Mouse (Mus musculus): Measurements from ENCODE around the gene Stpg1. TPM values are rescaled to one million over a fixed set of nuclear protein-coding genes. Genes with fewer than 3 reads are reported as not detected.

The Stpg1 gene
- polyA plus RNA-seq, 1 experiment from 2014 or later, result 0.17 TPM

GRCm38 (mm10) chr4:135540057-135540456 is 45.5 kb downstream of the Stpg1 start:
- Histone ChIP-seq H3K9me3 (replicated peaks; ENCODE audit: control insufficient read depth, low read length) (no peaks in the 10 kb centered on the region), H3K27me3 (ENCODE audit: control insufficient read depth, insufficient read depth, low read length) (no peaks in the 10 kb centered on the region), H3K4me3 (replicated peaks; ENCODE audit: low read length) (no peak overlapping the region), H3K4me1 (ENCODE audit: control insufficient read depth, insufficient read depth, low read length) (peaks cover 7% of the 10 kb centered on the region; the same call in 1 of the 2 replicates), H3K9ac (ENCODE audit: low read length) (no peak overlapping the region), H3K27ac (ENCODE audit: low read length) (no peak overlapping the region), H3K36me3 (ENCODE audit: control insufficient read depth, insufficient read depth, low read length) (no peaks in the 10 kb centered on the region), H3K4me2 (ENCODE audit: low read depth, low read length) (no peak overlapping the region)
- no peak for ATAC-seq (ENCODE audit: insufficient read depth, low FRiP score)
- 74% methylated on average over 9 of the region's 9 CpGs for WGBS

GRCm38 (mm10) chr4:135544284-135544683 is 49.7 kb downstream of the Stpg1 start:
- Histone ChIP-seq H3K4me3 (replicated peaks; ENCODE audit: low read length) (no peak overlapping the region), H3K9ac (ENCODE audit: low read length) (no peak overlapping the region), H3K9me3 (replicated peaks; ENCODE audit: control insufficient read depth, low read length) (no peaks in the 10 kb centered on the region), H3K27me3 (ENCODE audit: control insufficient read depth, insufficient read depth, low read length) (no peaks in the 10 kb centered on the region), H3K4me2 (ENCODE audit: low read depth, low read length) (no peak overlapping the region), H3K27ac (ENCODE audit: low read length) (no peak overlapping the region), H3K4me1 (ENCODE audit: control insufficient read depth, insufficient read depth, low read length) (peaks cover 33% of the 10 kb centered on the region), H3K36me3 (ENCODE audit: control insufficient read depth, insufficient read depth, low read length) (no peaks in the 10 kb centered on the region)
- ATAC-seq (ENCODE audit: insufficient read depth, low FRiP score), result no peak
- 76% methylated on average over 2 of the region's 2 CpGs for WGBS

GRCm38 (mm10) chr4:135545080-135545511 is 50.5 kb downstream of the Stpg1 start:
- peak overlapping the region; percentile 64; the same call in 1 of the 2 replicates for H3K9ac ChIP-seq (ENCODE audit: low read length)

GRCm38 (mm10) chr4:135546008-135546407 is 51.4 kb downstream of the Stpg1 start:
- Histone ChIP-seq H3K9ac (ENCODE audit: low read length) (no peak overlapping the region), H3K9me3 (replicated peaks; ENCODE audit: control insufficient read depth, low read length) (no peaks in the 10 kb centered on the region), H3K27me3 (ENCODE audit: control insufficient read depth, insufficient read depth, low read length) (no peaks in the 10 kb centered on the region), H3K4me3 (replicated peaks; ENCODE audit: low read length) (no peak overlapping the region), H3K4me2 (ENCODE audit: low read depth, low read length) (no peak overlapping the region), H3K27ac (ENCODE audit: low read length) (peak overlapping the region; percentile 62), H3K36me3 (ENCODE audit: control insufficient read depth, insufficient read depth, low read length) (no peaks in the 10 kb centered on the region), H3K4me1 (ENCODE audit: control insufficient read depth, insufficient read depth, low read length) (peaks cover 41% of the 10 kb centered on the region)
- WGBS, result 82% methylated on average over 7 of the region's 7 CpGs
- ATAC-seq (ENCODE audit: insufficient read depth, low FRiP score), result no peak

More at GRCm38 (mm10) chr4:135545080-135545511, 50.5 kb downstream of the Stpg1 start:
- Histone ChIP-seq H3K4me2 (ENCODE audit: low read depth, low read length) (peak overlapping the region; percentile 49), H3K4me1 (ENCODE audit: control insufficient read depth, insufficient read depth, low read length) (peaks cover 41% of the 10 kb centered on the region), H3K4me3 (replicated peaks; ENCODE audit: low read length) (peak overlapping the region; percentile 30), H3K36me3 (ENCODE audit: control insufficient read depth, insufficient read depth, low read length) (no peaks in the 10 kb centered on the region), H3K27ac (ENCODE audit: low read length) (peak overlapping the region; percentile 62), H3K27me3 (ENCODE audit: control insufficient read depth, insufficient read depth, low read length) (no peaks in the 10 kb centered on the region), H3K9me3 (replicated peaks; ENCODE audit: control insufficient read depth, low read length) (no peaks in the 10 kb centered on the region)
- WGBS, result 10% methylated on average over 8 of the region's 8 CpGs
- ATAC-seq (ENCODE audit: insufficient read depth, low FRiP score), result peak; percentile 68; the same call in 1 of the 2 replicates

- 81% methylated on average over 4 of the region's 4 CpGs for WGBS
- no peak for ATAC-seq (ENCODE audit: insufficient read depth, low FRiP score)
- Histone ChIP-seq H3K27me3 (ENCODE audit: control insufficient read depth, insufficient read depth, low read length) (no peaks in the 10 kb centered on the region), H3K4me1 (ENCODE audit: control insufficient read depth, insufficient read depth, low read length) (peaks cover 45% of the 10 kb centered on the region), H3K4me3 (replicated peaks; ENCODE audit: low read length) (no peak overlapping the region), H3K4me2 (ENCODE audit: low read depth, low read length) (no peak overlapping the region), H3K9me3 (replicated peaks; ENCODE audit: control insufficient read depth, low read length) (no peaks in the 10 kb centered on the region), H3K36me3 (ENCODE audit: control insufficient read depth, insufficient read depth, low read length) (no peaks in the 10 kb centered on the region), H3K9ac (ENCODE audit: low read length) (no peak overlapping the region), H3K27ac (ENCODE audit: low read length) (peak overlapping the region; percentile 88; the same call in 1 of the 2 replicates)
Measured at GRCm38 (mm10) chr4:135546793-135547192, 52.2 kb downstream of the Stpg1 start.

- 45% methylated on average over 14 of the region's 14 CpGs for WGBS
- Histone ChIP-seq H3K36me3 (ENCODE audit: control insufficient read depth, insufficient read depth, low read length) (no peaks in the 10 kb centered on the region), H3K9me3 (replicated peaks; ENCODE audit: control insufficient read depth, low read length) (no peaks in the 10 kb centered on the region), H3K27me3 (ENCODE audit: control insufficient read depth, insufficient read depth, low read length) (no peaks in the 10 kb centered on the region), H3K4me1 (ENCODE audit: control insufficient read depth, insufficient read depth, low read length) (peaks cover 47% of the 10 kb centered on the region), H3K4me2 (ENCODE audit: low read depth, low read length) (no peak overlapping the region), H3K4me3 (replicated peaks; ENCODE audit: low read length) (no peak overlapping the region), H3K27ac (ENCODE audit: low read length) (peak overlapping the region; percentile 88), H3K9ac (ENCODE audit: low read length) (peak overlapping the region; percentile 45)
- ATAC-seq (ENCODE audit: insufficient read depth, low FRiP score), result no peak
Measured at GRCm38 (mm10) chr4:135547551-135547950, 53.0 kb downstream of the Stpg1 start.

- Histone ChIP-seq H3K4me1 (ENCODE audit: control insufficient read depth, insufficient read depth, low read length) (peaks cover 47% of the 10 kb centered on the region), H3K36me3 (ENCODE audit: control insufficient read depth, insufficient read depth, low read length) (no peaks in the 10 kb centered on the region), H3K9me3 (replicated peaks; ENCODE audit: control insufficient read depth, low read length) (no peaks in the 10 kb centered on the region), H3K27me3 (ENCODE audit: control insufficient read depth, insufficient read depth, low read length) (no peaks in the 10 kb centered on the region), H3K4me2 (ENCODE audit: low read depth, low read length) (peak overlapping the region; percentile 19; the same call in 1 of the 2 replicates), H3K4me3 (replicated peaks; ENCODE audit: low read length) (no peak overlapping the region), H3K27ac (ENCODE audit: low read length) (peak overlapping the region; percentile 88), H3K9ac (ENCODE audit: low read length) (peak overlapping the region; percentile 45)
- WGBS, result 27% methylated on average over 7 of the region's 7 CpGs
- ATAC-seq (ENCODE audit: insufficient read depth, low FRiP score), result no peak
Measured at GRCm38 (mm10) chr4:135548108-135548507, 53.5 kb downstream of the Stpg1 start.

- 34% methylated on average over 9 of the region's 9 CpGs for WGBS
- Histone ChIP-seq H3K9me3 (replicated peaks; ENCODE audit: control insufficient read depth, low read length) (no peaks in the 10 kb centered on the region), H3K9ac (ENCODE audit: low read length) (peak overlapping the region; percentile 45; the same call in 1 of the 2 replicates), H3K4me3 (replicated peaks; ENCODE audit: low read length) (no peak overlapping the region), H3K27ac (ENCODE audit: low read length) (peak overlapping the region; percentile 88), H3K36me3 (ENCODE audit: control insufficient read depth, insufficient read depth, low read length) (no peaks in the 10 kb centered on the region), H3K4me1 (ENCODE audit: control insufficient read depth, insufficient read depth, low read length) (peaks cover 47% of the 10 kb centered on the region), H3K27me3 (ENCODE audit: control insufficient read depth, insufficient read depth, low read length) (no peaks in the 10 kb centered on the region), H3K4me2 (ENCODE audit: low read depth, low read length) (peak overlapping the region; percentile 19; the same call in 1 of the 2 replicates)
- ATAC-seq (ENCODE audit: insufficient read depth, low FRiP score), result no peak
Measured at GRCm38 (mm10) chr4:135548521-135549077, 54.0 kb downstream of the Stpg1 start.

- peaks cover 47% of the 10 kb centered on the region for H3K4me1 ChIP-seq (ENCODE audit: control insufficient read depth, insufficient read depth, low read length)
- H3K4me2 ChIP-seq (ENCODE audit: low read depth, low read length), result no peak overlapping the region
- H3K27me3 ChIP-seq (ENCODE audit: control insufficient read depth, insufficient read depth, low read length), result no peaks in the 10 kb centered on the region
- peak overlapping the region; percentile 88 for H3K27ac ChIP-seq (ENCODE audit: low read length)
- peak overlapping the region; percentile 14; the same call in 1 of the 2 replicates for H3K9ac ChIP-seq (ENCODE audit: low read length)
- ATAC-seq (ENCODE audit: insufficient read depth, low FRiP score), result no peak
- 53% methylated on average over 6 of the region's 6 CpGs for WGBS
- H3K36me3 ChIP-seq (ENCODE audit: control insufficient read depth, insufficient read depth, low read length), result no peaks in the 10 kb centered on the region
- no peaks in the 10 kb centered on the region for H3K9me3 ChIP-seq (replicated peaks; ENCODE audit: control insufficient read depth, low read length)
- H3K4me3 ChIP-seq (replicated peaks; ENCODE audit: low read length), result no peak overlapping the region
Measured at GRCm38 (mm10) chr4:135549323-135549722, 54.7 kb downstream of the Stpg1 start.
